Mouse (Mus musculus): ENCODE measurements around the gene Lgals8.

DNA sequence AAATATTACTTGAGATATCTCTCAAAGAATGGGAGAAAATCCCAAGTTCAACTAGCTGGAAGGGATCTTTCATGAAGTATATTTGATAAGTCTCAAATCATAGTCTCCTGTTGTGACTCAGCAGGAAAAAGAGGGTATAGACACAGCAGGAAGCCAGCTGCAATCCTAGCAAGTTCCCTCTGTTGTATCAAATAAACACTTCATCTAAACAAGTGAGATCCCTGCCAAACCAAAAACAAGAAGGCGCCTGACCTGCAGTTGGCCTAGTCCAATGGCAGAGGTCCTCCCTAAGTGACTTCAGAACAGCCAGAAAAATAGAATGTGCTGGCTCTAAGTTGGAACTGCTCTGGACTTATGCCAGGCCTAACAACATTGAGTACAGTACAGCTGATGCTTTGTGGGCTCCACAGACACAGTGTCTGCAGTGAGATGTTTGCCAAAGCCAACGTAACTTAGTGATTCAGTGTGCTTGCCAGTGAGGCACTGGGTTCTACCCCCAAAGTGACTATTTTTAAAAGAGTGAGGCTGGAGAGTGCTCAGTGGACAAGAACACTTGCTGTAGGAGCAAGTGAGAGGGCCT lies 22.6 kb downstream of the Lgals8 start:
- TF ChIP-seq CTCF (IDR thresholded peaks at IDR 0.05; ENCODE audit: control insufficient read depth, insufficient read depth, insufficient replicate concordance, low read depth, low read length) (no peak), POLR2A (IDR thresholded peaks at IDR 0.05; ENCODE audit: control insufficient read depth, low read depth, low read length) (no peak)

All from testis, adult 2 months (tissue).